Mouse (Mus musculus) cerebellum, adult 2 months (tissue): ENCODE results near the gene H6pd. TPM values are rescaled to one million over a fixed set of nuclear protein-coding genes. Genes with fewer than 3 reads are reported as not detected.

ENCODE experiments used
- DNase-seq, 2 experiments: peaks; one replicate each; pipeline ENCODE4 v3.0.0; 2021
- H3K27ac ChIP-seq: fragments of 200-500 bp; 2 replicates; pipeline ENCODE4 v1.5.1; 2012; ENCODE audit warnings: low read length, control low read depth, inconsistent platforms; ENCODE audit not compliant: insufficient read depth
- H3K27me3 ChIP-seq: fragments of 200-500 bp; 2 replicates; pipeline ENCODE4 v1.6.1; 2012; ENCODE audit warnings: inconsistent platforms, mild to moderate bottlenecking, low read length, moderate library complexity; ENCODE audit not compliant: control insufficient read depth, insufficient read depth
- H3K4me1 ChIP-seq: fragments of 200-500 bp; 2 replicates; pipeline ENCODE4 v1.6.1; 2011; ENCODE audit warnings: low read length; ENCODE audit not compliant: control insufficient read depth, insufficient read depth
- H3K4me3 ChIP-seq: fragments of 200-500 bp; replicated peaks from 2 replicates; pipeline ENCODE3; 2011; ENCODE audit warnings: mild to moderate bottlenecking, low read depth, low read length, control low read depth; ENCODE audit not compliant: insufficient read depth
- CTCF ChIP-seq: fragments of 200-500 bp; IDR thresholded peaks from 2 replicates; pipeline ENCODE4 v1.5.1; 2011; ENCODE audit warnings: low read depth, mild to moderate bottlenecking, control low read depth, low read length, moderate library complexity, borderline replicate concordance; ENCODE audit not compliant: insufficient read depth
- POLR2A ChIP-seq: fragments of 200-500 bp; IDR thresholded peaks from 2 replicates; pipeline ENCODE4 v1.6.1; 2011; ENCODE audit warnings: low read length, control low read depth, borderline replicate concordance; ENCODE audit not compliant: insufficient read depth
- WGBS: fragments of 180-500 bp; shearing (Covaris S2); methylation state at CpG from one replicate; pipeline ENCODE4 v1.1.7; 2018; 5-methylcytosine and 5-hydroxymethylcytosine counted together
- polyA plus RNA-seq: library from polyadenylated mRNA; depleted of rRNA; stranded (reverse); fragments of >200 nt; gene quantifications from 2 replicates; pipeline ENCODE4 v1.2.3, GENCODE M21; 2012

The H6pd gene
- polyA plus RNA-seq, 1 experiment = 11.6 TPM

- H3K27ac ChIP-seq = no peak overlapping the region
- no peak for DNase-seq
- peaks cover 64% of the 10 kb centered on the region for H3K4me1 ChIP-seq
- TF ChIP-seq POLR2A (no peak), CTCF (no peak)
- 35% methylated on average over 10 of the region's 10 CpGs for WGBS
- no peaks in the 10 kb centered on the region for H3K27me3 ChIP-seq
- no peak overlapping the region for H3K4me3 ChIP-seq
These were observed 14.6 kb downstream of the H6pd start for GRCm38 (mm10) chr4:149994218-149994617.

GRCm38 (mm10) chr4:149992670-149993032, 16.2 kb downstream of the H6pd start:
- DNase-seq = no peak
- Histone ChIP-seq H3K4me1 (peaks cover 54% of the 10 kb centered on the region), H3K4me3 (no peak overlapping the region), H3K27me3 (no peaks in the 10 kb centered on the region), H3K27ac (no peak overlapping the region)
- TF ChIP-seq POLR2A (no peak), CTCF (no peak)
- WGBS = 92% methylated on average over 8 of the region's 8 CpGs

- Histone ChIP-seq H3K4me3 (no peak overlapping the region), H3K27ac (peak overlapping the region; percentile 80), H3K27me3 (no peaks in the 10 kb centered on the region), H3K4me1 (peaks cover 54% of the 10 kb centered on the region)
- TF ChIP-seq POLR2A (no peak), CTCF (no peak)
- no peak for DNase-seq
- WGBS = 49% methylated on average over 13 of the region's 13 CpGs
These were observed 16.8 kb downstream of the H6pd start for GRCm38 (mm10) chr4:149991755-149992669.

- peak; percentile 50 to 59 for DNase-seq
- peak overlapping the region; percentile 80 for H3K27ac ChIP-seq
- peaks cover 45% of the 10 kb centered on the region for H3K4me1 ChIP-seq
- WGBS = 14% methylated on average over 9 of the region's 9 CpGs
- H3K27me3 ChIP-seq = no peaks in the 10 kb centered on the region
- no peak for TF ChIP-seq POLR2A
- TF ChIP-seq CTCF = no peak
- H3K4me3 ChIP-seq = no peak overlapping the region
These were observed 17.7 kb downstream of the H6pd start for GRCm38 (mm10) chr4:149990954-149991633.

GRCm38 (mm10) chr4:149990212-149990953, 18.4 kb downstream of the H6pd start:
- 8% methylated on average over 8 of the region's 8 CpGs for WGBS
- TF ChIP-seq POLR2A (0 out of 2 replicates have a peak, but pooled peaks have one; percentile 25), CTCF (no peak)
- no peak overlapping the region for H3K4me3 ChIP-seq
- H3K27me3 ChIP-seq = no peaks in the 10 kb centered on the region
- H3K27ac ChIP-seq = peak overlapping the region; percentile 80
- DNase-seq = peak; percentile 93 to 96
- H3K4me1 ChIP-seq = peaks cover 42% of the 10 kb centered on the region

- 5% methylated on average over 21 of the region's 21 CpGs for WGBS
- H3K27me3 ChIP-seq = no peaks in the 10 kb centered on the region
- TF ChIP-seq CTCF (no peak), POLR2A (no peak; the same call in 1 of the 2 replicates)
These were observed 19.8 kb downstream of the H6pd start for GRCm38 (mm10) chr4:149988931-149989556.

GRCm38 (mm10) chr4:149988301-149988700, 20.5 kb downstream of the H6pd start:
- no peak for DNase-seq
- Histone ChIP-seq H3K27me3 (no peaks in the 10 kb centered on the region), H3K4me1 (peaks cover 44% of the 10 kb centered on the region), H3K27ac (no peak overlapping the region), H3K4me3 (no peak overlapping the region)
- 54% methylated on average over 6 of the region's 6 CpGs for WGBS
- TF ChIP-seq POLR2A (no peak), CTCF (no peak)

More at GRCm38 (mm10) chr4:149988931-149989556, 19.8 kb downstream of the H6pd start:
- Histone ChIP-seq H3K27ac (peak overlapping the region; percentile 73), H3K4me3 (peak overlapping the region; percentile 30), H3K4me1 (peaks cover 45% of the 10 kb centered on the region)
- DNase-seq = peak; percentile 91 to 94
